Mouse (Mus musculus) liver, embryonic 16.5 days (tissue): Measurements from ENCODE around the gene Hist2h2aa1. TPM values are rescaled to one million over a fixed set of nuclear protein-coding genes. Genes with fewer than 3 reads are reported as not detected.
A peak's percentile ranks its signal among the peaks of the same experiment; 100 is the strongest.

Source experiments
- ATAC-seq: fragments of 200-750 bp; cut with Nextera tagmentation; 2 replicates; pipeline ENCODE4 v1.8.0; 2017; ENCODE audit warnings: low read depth, mild to moderate bottlenecking, moderate number of reproducible peaks, moderate library complexity
- H3K27ac ChIP-seq: fragments of 300-500 bp; sonication (generic); 2 replicates; pipeline ENCODE4 v1.5.1; 2014; ENCODE audit warnings: mild to moderate bottlenecking, low read length
- H3K27me3 ChIP-seq: fragments of 300-500 bp; sonication (generic); 2 replicates; pipeline ENCODE4 v1.6.1; 2014; ENCODE audit warnings: low read depth, low read length, mixed read lengths; ENCODE audit not compliant: control insufficient read depth, insufficient read depth
- H3K36me3 ChIP-seq: fragments of 300-500 bp; sonication (generic); 2 replicates; pipeline ENCODE4 v1.6.1; 2014; ENCODE audit warnings: mild to moderate bottlenecking; ENCODE audit not compliant: control insufficient read depth, insufficient read depth
- H3K4me1 ChIP-seq: fragments of 300-500 bp; sonication (generic); 2 replicates; pipeline ENCODE4 v1.6.1; 2014; ENCODE audit warnings: low read depth, low read length, mixed read lengths; ENCODE audit not compliant: control insufficient read depth
- H3K4me2 ChIP-seq: fragments of 300-500 bp; sonication (generic); 2 replicates; pipeline ENCODE4 v1.6.1; 2014; ENCODE audit warnings: low read depth, low read length, mixed read lengths
- H3K4me3 ChIP-seq: fragments of 300-500 bp; sonication (generic); 2 replicates; pipeline ENCODE4 v1.5.1; 2014; ENCODE audit warnings: low read depth, mild to moderate bottlenecking, low read length
- H3K9ac ChIP-seq: fragments of 300-500 bp; sonication (generic); 2 replicates; pipeline ENCODE4 v1.6.1; 2014; ENCODE audit warnings: low read depth, low read length
- H3K9me3 ChIP-seq: fragments of 300-500 bp; sonication (generic); replicated peaks from 2 replicates; pipeline ENCODE4 v1.6.1; 2016; ENCODE audit warnings: low read length; ENCODE audit not compliant: control insufficient read depth
- WGBS: fragments of 180-500 bp; shearing (Covaris S2); extraction: QIAGEN DNeasy Blood & Tissue Kit; methylation state at CpG from one replicate; pipeline ENCODE4 v1.1.7; 2014; ENCODE audit not compliant: insufficient replicate concordance; 5-methylcytosine and 5-hydroxymethylcytosine counted together
- polyA plus RNA-seq: library from polyadenylated mRNA; unstranded; fragments of >200 nt; fragmentation: Nextera tagmentation; extraction: Ambion mirVana; gene quantifications from 2 replicates; pipeline ENCODE4 v1.2.1, GENCODE M21; 2015

The Hist2h2aa1 gene
- polyA plus RNA-seq, 1 experiment from 2014 or later: 39.6 TPM

- H3K9ac ChIP-seq: no peak overlapping the region
These were observed 18.3 kb upstream of the Hist2h2aa1 start for GRCm38 (mm10) chr3:96226695-96227648.

DNA sequence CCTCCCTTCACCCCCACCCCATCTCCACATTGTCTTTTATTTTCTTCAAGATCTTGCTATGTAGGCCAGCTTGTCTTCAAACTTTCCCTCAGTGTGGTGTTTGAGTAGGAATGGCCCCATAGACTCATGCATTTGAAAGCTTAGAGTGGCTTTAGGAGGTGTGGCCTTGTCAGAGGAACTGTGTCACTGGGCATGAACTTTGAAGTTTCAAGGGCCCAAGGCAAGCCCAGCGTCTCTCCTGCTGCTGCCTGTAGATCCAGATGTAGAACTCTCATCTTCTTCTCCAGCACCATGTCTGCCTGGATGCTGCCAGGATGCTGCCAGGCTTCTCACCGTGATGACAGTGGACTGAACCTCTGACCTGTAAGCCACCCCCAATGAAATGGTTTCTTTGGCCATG, 16.5 kb upstream of the Hist2h2aa1 start:
- Histone ChIP-seq H3K36me3 (no peaks in the 10 kb centered on the region), H3K9ac (no peak overlapping the region), H3K27ac (no peak overlapping the region), H3K4me1 (peaks cover 19% of the 10 kb centered on the region), H3K9me3 (no peaks in the 10 kb centered on the region), H3K4me2 (no peak overlapping the region), H3K27me3 (no peaks in the 10 kb centered on the region), H3K4me3 (no peak overlapping the region)
- ATAC-seq: no peak
- WGBS: 62% methylated on average over 2 of the region's 2 CpGs

More at GRCm38 (mm10) chr3:96226695-96227648, 18.3 kb upstream of the Hist2h2aa1 start:
- H3K4me2 ChIP-seq: no peak overlapping the region
- WGBS: 60% methylated on average over 8 of the region's 8 CpGs
- H3K36me3 ChIP-seq: no peaks in the 10 kb centered on the region
- peak; percentile 25; the same call in 1 of the 2 replicates for ATAC-seq
- no peaks in the 10 kb centered on the region for H3K27me3 ChIP-seq
- no peak overlapping the region for H3K27ac ChIP-seq
- peaks cover 28% of the 10 kb centered on the region for H3K4me1 ChIP-seq
- no peaks in the 10 kb centered on the region for H3K9me3 ChIP-seq
- no peak overlapping the region for H3K4me3 ChIP-seq

DNA sequence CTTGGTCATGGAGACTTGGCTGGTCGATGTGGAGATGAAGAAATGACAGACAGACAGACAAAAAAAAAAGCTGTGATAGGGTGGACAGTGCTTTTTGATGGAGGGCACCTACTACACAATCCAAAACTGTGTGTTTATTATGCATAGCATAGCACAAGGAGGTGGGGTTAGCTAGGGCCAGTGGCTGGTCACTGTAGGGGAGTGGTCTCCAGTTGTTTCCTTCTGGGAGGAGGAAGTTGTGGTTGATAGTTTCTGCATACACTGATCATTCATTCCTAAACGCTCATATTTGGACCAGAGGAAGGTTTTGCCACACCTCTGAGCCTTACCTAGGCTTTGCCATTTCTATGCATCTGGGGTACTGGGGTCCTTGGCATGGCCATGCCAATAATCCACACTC, 14.9 kb upstream of the Hist2h2aa1 start:
- Histone ChIP-seq H3K9ac (no peak overlapping the region), H3K27ac (no peak overlapping the region), H3K4me1 (peaks cover 6% of the 10 kb centered on the region), H3K27me3 (no peaks in the 10 kb centered on the region), H3K36me3 (no peaks in the 10 kb centered on the region), H3K4me2 (no peak overlapping the region), H3K4me3 (no peak overlapping the region), H3K9me3 (no peaks in the 10 kb centered on the region)
- 32% methylated on average over 2 of the region's 2 CpGs for WGBS
- no peak for ATAC-seq

GRCm38 (mm10) chr3:96230910-96231757, 14.2 kb upstream of the Hist2h2aa1 start:
- 55% methylated on average over 4 of the region's 4 CpGs for WGBS
- Histone ChIP-seq H3K4me2 (no peak overlapping the region), H3K4me1 (peaks cover 5% of the 10 kb centered on the region), H3K9ac (peak overlapping the region; percentile 4; the same call in 1 of the 2 replicates), H3K4me3 (no peak overlapping the region), H3K9me3 (no peaks in the 10 kb centered on the region), H3K27ac (no peak overlapping the region), H3K36me3 (no peaks in the 10 kb centered on the region), H3K27me3 (no peaks in the 10 kb centered on the region)
- no peak for ATAC-seq

DNA sequence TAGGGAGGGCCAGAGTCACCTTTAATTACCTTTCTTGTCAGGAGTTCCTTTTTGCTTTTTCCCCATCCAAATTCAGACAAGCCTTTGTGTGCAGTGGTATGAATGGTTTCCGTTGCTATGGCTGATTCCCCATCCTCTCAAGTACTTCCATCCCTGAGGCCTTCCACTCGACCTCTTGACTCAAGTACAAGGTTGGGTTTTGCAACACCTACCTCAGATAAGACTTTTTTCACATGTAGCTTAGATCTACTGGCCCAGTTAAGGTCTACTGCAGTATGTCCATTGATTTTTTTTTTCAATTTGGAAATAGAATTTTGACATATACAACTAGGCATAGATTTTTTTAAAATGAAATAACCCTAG, 13.6 kb upstream of the Hist2h2aa1 start:
- Histone ChIP-seq H3K4me2 (no peak overlapping the region), H3K27ac (no peak overlapping the region), H3K27me3 (no peaks in the 10 kb centered on the region), H3K36me3 (no peaks in the 10 kb centered on the region), H3K4me3 (no peak overlapping the region), H3K9me3 (no peaks in the 10 kb centered on the region), H3K4me1 (peaks cover 10% of the 10 kb centered on the region), H3K9ac (no peak overlapping the region)
- ATAC-seq: no peak
- WGBS: 56% methylated on average over 2 of the region's 2 CpGs

GRCm38 (mm10) chr3:96234914-96235313, 10.4 kb upstream of the Hist2h2aa1 start:
- no peak overlapping the region for H3K9ac ChIP-seq
- no peak overlapping the region; the same call in 1 of the 2 replicates for H3K27ac ChIP-seq
- ATAC-seq: no peak
- WGBS: 66% methylated on average over 2 of the region's 2 CpGs
- H3K36me3 ChIP-seq: no peaks in the 10 kb centered on the region
- H3K4me1 ChIP-seq: peaks cover 14% of the 10 kb centered on the region
- H3K4me2 ChIP-seq: no peak overlapping the region
- no peaks in the 10 kb centered on the region for H3K9me3 ChIP-seq
- no peaks in the 10 kb centered on the region for H3K27me3 ChIP-seq
- no peak overlapping the region for H3K4me3 ChIP-seq

- Histone ChIP-seq H3K9ac (peak overlapping the region; percentile 1; the same call in 1 of the 2 replicates), H3K9me3 (no peaks in the 10 kb centered on the region), H3K4me3 (peak overlapping the region; percentile 69), H3K27me3 (no peaks in the 10 kb centered on the region), H3K4me2 (peak overlapping the region; percentile 74; the same call in 1 of the 2 replicates), H3K36me3 (no peaks in the 10 kb centered on the region), H3K27ac (peak overlapping the region; percentile 29; the same call in 1 of the 2 replicates), H3K4me1 (peaks cover 16% of the 10 kb centered on the region)
- ATAC-seq: no peak
- WGBS: 63% methylated on average over 3 of the region's 3 CpGs
These were observed 9.5 kb upstream of the Hist2h2aa1 start for GRCm38 (mm10) chr3:96235836-96236235.

- Histone ChIP-seq H3K9ac (peak overlapping the region; percentile 84), H3K36me3 (no peaks in the 10 kb centered on the region), H3K4me2 (peak overlapping the region; percentile 74), H3K4me1 (peaks cover 25% of the 10 kb centered on the region), H3K9me3 (no peaks in the 10 kb centered on the region), H3K27ac (peak overlapping the region; percentile 92), H3K4me3 (peak overlapping the region; percentile 69), H3K27me3 (no peaks in the 10 kb centered on the region)
- no peak for ATAC-seq
- 73% methylated on average over 4 of the region's 4 CpGs for WGBS
These were observed 8.4 kb upstream of the Hist2h2aa1 start for GRCm38 (mm10) chr3:96236834-96237334.
